Mouse (Mus musculus): ENCODE data around the gene Gata2. TPM values are rescaled to one million over a fixed set of nuclear protein-coding genes. Genes with fewer than 3 reads are reported as not detected.

The Gata2 gene
- polyA plus RNA-seq (2015; fragmentation: Illumina TruSeq; extraction: RNeasy Lipid Tissue Mini Kit (QIAGEN cat#74804); ENCODE audit: insufficient read depth, low replicate concordance), result 2.7 TPM

GRCm38 (mm10) chr6:88193433-88194052, at the start of gene Gata2:
Gene Gata2 (plus strand): TSS chr6:88193891.

GRCm38 (mm10) chr6:88221968-88222367, 28.3 kb downstream of the Gata2 start, which contains the start of gene Dnajb8:
Gene Dnajb8 (plus strand): TSS chr6:88222268.

Other genes starting within 250 kb of the Gata2 start
- gene H1fx, start 212.3 kb upstream of the Gata2 start, polyA plus RNA-seq (2015; fragmentation: Illumina TruSeq; extraction: RNeasy Lipid Tissue Mini Kit (QIAGEN cat#74804); ENCODE audit: insufficient read depth, low replicate concordance), result not detected
- 239 TPM for gene Rab7, start 148.6 kb upstream of the Gata2 start, polyA plus RNA-seq (2015; fragmentation: Illumina TruSeq; extraction: RNeasy Lipid Tissue Mini Kit (QIAGEN cat#74804); ENCODE audit: insufficient read depth, low replicate concordance)
- 175 TPM for gene Rpn1, start 109.4 kb upstream of the Gata2 start, polyA plus RNA-seq (2015; fragmentation: Illumina TruSeq; extraction: RNeasy Lipid Tissue Mini Kit (QIAGEN cat#74804); ENCODE audit: insufficient read depth, low replicate concordance)
- not detected for gene Dnajb8, start 28.4 kb downstream of the Gata2 start, polyA plus RNA-seq (2015; fragmentation: Illumina TruSeq; extraction: RNeasy Lipid Tissue Mini Kit (QIAGEN cat#74804); ENCODE audit: insufficient read depth, low replicate concordance)